Mouse (Mus musculus) thymus, postnatal 25 days (tissue): ENCODE data around the gene Aldh3b3.

Source experiments
- DNase-seq: peaks from one replicate; pipeline ENCODE4 v3.0.0; 2022

The Aldh3b3 gene

DNA sequence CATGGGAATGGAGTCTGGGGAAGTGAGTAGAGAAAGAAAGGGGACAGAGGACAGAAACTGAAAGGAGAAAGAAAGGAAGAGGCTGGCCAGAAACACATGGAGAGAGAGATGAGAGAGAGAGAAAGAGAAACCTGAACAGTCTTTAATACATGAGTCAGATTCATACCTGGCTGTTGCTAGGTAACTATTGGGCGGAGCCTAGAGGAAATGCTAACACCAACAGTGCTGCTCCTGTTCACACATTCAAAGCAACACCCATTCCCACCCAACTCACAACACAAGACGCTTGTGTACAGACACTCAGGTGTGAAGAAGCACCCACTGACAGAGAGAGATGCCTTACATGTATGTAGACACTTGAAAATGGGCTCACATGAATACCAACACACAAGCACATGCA lies 17.4 kb downstream of the Aldh3b3 start:
- DNase-seq = no peak

- DNase-seq = peak; percentile 77
Observed at GRCm38 (mm10) chr19:3980309-3980708, 21.9 kb downstream of the Aldh3b3 start.

DNA sequence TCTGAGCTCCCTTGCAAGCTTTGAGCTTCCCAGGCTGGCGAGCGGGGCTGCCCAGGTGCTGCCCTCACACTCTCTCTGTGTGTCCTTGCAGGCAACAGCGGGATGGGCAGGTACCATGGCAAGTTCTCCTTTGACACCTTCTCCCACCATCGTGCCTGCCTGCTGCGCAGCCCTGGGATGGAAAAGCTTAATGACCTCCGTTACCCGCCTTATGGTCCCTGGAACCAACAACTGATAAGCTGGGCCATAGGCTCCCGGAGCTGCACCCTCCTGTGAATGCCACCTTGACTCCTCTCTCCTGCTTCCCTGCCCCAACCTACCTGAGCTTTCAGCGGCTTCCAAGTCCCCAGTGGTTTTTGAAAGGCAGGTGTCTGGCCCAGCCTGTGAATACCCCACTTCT lies 22.5 kb downstream of the Aldh3b3 start:
- no peak for DNase-seq

DNA sequence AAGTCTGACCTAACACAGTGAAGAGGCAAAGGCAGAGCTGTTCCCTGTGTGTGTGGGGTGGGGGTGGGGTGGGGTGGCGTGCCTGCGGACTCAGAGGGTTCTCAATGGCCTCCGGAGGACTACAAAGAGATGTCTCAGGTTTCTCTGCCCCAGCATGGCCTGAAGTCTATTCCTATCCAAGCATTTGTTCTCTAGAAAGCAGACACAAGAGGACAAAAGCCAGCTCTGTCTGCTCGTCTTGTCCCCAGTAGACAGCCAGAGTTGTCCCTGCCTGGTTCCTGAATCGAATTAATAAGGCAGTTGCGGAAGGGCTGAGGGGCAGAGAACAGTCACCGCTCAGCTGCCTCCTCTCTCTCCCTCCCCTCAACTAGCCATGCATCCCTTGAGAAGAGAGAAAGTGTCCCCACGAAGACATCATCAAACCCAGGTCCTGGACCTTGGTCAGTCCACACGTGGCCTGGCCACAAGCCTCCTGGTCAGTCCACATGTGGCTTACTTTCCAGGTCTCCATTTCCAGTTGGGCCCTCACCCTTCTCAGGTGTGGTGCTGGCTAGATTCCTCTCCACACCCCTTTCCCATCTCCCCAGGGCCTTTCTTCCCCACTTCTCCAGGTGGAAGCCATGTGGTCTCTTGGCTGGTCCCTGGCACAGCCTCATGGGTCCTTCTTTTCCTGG lies 25.2 kb downstream of the Aldh3b3 start:
- no peak for DNase-seq

DNA sequence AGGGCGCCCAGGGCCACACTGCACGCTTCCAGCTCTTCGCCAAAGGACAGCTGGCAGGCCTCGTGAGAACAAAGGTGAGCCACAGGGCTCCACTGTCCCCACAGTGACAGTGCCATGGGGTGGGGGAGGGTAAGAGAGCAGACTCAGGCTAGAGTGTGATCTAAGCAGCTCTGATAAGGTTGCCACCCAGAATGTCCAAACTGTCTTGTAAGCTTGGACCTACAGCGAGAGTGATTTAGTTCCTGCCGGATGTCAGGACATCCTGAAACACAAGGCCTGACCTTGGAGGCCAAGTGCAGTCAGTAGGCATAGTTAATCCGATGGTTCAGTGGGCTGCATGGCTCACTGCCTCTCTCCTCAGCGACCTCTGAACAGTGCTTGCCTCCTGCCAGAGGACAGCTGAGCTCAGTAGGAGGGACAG lies 26.8 kb downstream of the Aldh3b3 start:
- no peak for DNase-seq

- DNase-seq = peak; percentile 18
Observed at GRCm38 (mm10) chr19:3986334-3986733, 27.9 kb downstream of the Aldh3b3 start, which contains the start of gene Acy3. Gene Acy3 (plus strand): TSS chr19:3986570.

DNA sequence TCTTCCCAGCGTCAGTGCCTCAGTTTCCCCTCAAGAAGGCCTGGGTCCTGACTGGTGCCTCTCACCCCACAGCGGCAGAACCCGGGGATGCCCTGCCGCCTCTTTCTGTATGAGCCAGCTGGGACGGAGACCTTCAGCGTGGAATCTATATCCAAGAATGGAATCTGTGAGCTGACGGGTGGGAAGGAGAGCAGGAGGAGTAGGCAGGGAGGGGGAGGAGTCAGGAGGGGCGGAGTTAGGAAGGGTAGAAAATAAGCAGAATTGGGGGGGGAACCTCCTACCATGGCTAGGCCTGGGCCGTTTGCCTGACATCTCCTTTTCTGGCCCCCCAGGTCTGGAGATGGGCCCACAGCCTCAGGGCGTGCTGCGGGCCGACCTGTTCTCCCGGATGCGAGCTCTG lies 29.6 kb downstream of the Aldh3b3 start:
- no peak for DNase-seq

DNA sequence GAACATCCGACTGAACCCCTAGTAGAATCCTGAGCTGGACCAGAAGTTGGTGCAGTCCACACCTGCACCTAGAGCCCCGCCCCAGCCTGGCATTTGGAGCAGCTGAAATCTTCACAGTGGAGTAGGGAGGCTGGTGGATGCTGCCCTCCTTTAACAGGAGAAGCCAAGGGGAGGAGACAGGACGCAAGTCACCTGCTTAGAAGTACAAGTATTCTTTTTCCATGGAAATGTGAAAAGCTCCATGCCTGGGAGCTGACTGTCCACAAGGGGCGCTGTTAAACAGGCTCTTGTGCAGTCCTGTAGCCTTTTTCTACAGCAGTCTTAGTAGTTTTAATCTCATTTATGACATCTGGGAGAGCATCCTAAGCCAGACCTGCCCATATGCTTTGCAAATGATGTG lies 30.3 kb downstream of the Aldh3b3 start:
- DNase-seq = no peak

DNA sequence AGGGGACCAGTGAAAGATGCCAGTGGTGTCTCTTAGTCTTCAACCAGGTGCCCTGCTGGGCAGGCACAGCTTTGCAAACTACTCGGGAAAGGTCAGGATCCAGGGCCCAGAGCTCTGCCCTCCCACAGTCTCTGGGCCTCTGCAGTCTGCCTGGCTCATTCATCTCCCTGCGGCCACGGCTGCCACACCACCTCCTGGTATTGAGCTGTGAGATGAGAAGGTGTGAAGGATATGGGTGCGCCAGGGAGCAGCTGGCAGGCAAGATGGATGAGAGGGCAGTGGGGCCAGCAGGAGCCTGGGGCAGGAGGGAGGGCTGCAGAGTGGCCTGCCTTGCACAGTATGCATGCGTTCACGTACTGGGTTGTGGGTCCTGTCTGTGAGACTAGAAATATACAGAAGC lies 32.4 kb downstream of the Aldh3b3 start:
- no peak for DNase-seq

GRCm38 (mm10) chr19:3991562-3991961 lies 33.1 kb downstream of the Aldh3b3 start:
- no peak for DNase-seq

GRCm38 (mm10) chr19:3991966-3992365 lies 33.5 kb downstream of the Aldh3b3 start:
- DNase-seq = no peak

GRCm38 (mm10) chr19:3992416-3992815 lies 34.0 kb downstream of the Aldh3b3 start, which contains the start of gene Tbx10:
Gene Tbx10 (plus strand): TSS chr19:3992752.
- no peak for DNase-seq

- no peak for DNase-seq
Observed at GRCm38 (mm10) chr19:3994932-3995331, 36.5 kb downstream of the Aldh3b3 start.

DNA sequence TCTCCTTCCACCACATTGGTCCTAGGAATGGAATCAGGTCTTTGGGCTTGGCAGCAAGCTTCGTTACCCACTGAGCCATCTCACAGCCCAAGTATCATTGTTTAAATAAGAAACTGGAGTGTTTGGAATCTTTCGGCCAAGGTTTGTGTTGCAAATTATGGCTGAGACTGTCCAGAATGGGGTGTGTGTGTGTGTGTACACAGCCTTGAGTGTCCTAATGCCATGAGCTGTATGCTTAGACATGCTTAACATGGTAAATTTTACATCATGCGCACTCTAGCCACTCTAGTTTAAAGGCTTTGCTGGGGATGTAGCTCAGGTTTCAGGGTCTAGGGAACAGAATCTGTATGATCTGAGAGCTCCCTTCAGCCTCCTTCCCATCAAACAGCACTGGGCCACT lies 37.1 kb downstream of the Aldh3b3 start:
- no peak for DNase-seq

GRCm38 (mm10) chr19:3996106-3996505 lies 37.7 kb downstream of the Aldh3b3 start:
- no peak for DNase-seq

DNA sequence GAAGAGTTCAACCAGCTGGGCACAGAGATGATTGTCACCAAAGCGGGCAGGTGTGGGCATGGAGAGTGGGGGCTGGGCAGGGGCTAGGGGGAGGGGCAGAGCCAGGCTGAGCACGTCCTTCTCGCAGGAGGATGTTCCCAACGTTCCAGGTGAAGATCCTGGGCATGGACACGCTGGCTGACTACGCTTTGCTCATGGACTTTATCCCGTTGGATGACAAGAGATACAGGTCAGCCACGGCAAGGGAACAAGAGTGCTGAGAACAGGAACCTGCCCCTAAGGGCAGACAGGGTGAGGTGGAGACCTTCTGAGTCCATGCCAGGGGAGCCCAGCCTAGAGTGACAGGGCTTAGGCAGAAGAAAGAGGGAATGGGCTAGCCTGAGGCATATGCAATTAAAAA lies 38.3 kb downstream of the Aldh3b3 start:
- no peak for DNase-seq

GRCm38 (mm10) chr19:3997231-3997630 lies 38.8 kb downstream of the Aldh3b3 start:
- DNase-seq = no peak

DNA sequence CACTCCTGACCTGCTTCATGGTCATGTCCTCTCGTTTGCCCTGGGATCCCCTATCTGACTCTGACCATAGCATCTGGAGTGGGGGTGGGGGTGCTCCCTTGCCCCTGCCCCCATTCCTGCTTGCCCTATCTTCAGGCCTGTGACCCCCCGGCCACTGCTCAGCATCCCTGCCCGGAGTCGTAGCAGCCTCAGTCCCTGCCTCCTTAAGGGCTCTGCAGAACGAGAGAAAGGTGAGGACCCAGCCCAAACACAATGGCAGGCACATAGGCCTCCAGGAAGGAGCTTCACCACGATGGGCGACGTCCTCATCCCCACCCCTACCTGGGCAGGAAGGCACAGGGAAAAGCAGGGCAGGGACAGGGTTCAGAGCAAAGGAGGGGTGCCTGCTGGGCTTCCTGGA lies 39.9 kb downstream of the Aldh3b3 start:
- DNase-seq = no peak

GRCm38 (mm10) chr19:3999121-3999730 lies 40.8 kb downstream of the Aldh3b3 start:
- DNase-seq = no peak

DNA sequence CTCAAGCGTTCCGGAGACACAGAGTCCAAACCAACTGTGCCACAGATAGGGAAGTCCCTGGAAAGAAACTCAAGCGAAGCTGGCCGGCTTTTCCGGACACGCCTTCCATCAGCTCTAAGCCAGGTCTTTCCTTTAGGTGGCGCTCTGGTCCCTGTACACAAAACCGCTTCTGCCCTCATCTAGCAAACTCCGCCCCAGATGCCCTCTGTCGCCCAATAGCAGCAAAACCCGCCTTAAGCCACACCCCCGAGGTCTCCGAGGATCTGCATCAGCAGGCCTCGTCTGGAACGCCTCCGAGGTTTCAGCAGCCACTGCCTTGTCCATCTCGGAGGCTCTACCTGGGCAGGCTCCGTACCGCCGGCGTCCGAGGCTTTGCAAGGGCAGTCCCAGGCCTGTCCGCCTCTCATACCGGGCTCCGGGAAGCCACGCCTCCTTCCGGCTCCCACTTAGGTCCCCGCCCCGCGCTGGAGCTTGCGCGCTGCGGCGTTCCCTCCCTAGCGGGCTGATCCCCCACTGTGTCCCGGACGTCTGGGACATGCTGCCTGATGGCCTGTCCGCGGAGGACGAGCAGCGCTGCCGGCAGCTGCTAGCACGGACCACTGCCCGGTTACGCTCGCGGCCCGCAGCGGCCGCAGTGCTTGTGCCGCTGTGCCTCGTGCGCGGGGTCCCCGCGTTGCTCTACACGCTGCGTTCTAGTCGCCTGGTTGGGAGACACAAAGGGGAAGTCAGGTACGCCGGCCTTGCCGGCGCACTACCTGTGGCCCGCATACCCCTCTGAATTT lies 41.9 kb downstream of the Aldh3b3 start, which contains the start of the genes Nudt8 and Gm49405:
Gene Nudt8, plus strand, starts transcription at position 462 of the 782 bp plus-strand sequence.
Gene Gm49405, plus strand, starts transcription at position 508 of the 782 bp plus-strand sequence.
- DNase-seq = peak; percentile 97

- no peak for DNase-seq
Observed at GRCm38 (mm10) chr19:4000949-4001525, 42.6 kb downstream of the Aldh3b3 start.

GRCm38 (mm10) chr19:4001752-4002151 lies 43.3 kb downstream of the Aldh3b3 start:
- DNase-seq = no peak

DNA sequence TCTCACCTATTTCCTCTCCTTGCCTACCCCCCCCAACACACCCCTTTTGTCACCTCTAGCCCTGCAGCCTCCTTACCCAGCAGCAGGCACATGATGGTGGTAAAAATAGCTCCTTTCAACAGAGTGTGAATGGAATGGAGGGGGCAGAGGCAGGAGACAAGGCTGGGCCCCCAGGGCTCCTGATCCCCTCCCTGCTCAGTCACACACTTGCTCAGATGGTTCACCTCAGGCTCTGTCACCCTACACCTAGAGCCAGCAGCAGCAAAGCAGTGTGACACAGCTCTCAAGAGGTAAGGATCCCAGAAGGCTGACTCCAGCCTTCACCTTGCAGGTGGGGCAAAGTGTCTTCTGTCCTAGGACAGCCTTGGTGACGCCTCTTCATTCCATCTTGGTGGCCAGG lies 44.7 kb downstream of the Aldh3b3 start, which contains the start of gene Doc2g:
Gene Doc2g, plus strand, starts transcription at position 202 of the 400 bp plus-strand sequence.
- DNase-seq = no peak
